Mouse (Mus musculus): ENCODE results near the gene Synpr.

DNA sequence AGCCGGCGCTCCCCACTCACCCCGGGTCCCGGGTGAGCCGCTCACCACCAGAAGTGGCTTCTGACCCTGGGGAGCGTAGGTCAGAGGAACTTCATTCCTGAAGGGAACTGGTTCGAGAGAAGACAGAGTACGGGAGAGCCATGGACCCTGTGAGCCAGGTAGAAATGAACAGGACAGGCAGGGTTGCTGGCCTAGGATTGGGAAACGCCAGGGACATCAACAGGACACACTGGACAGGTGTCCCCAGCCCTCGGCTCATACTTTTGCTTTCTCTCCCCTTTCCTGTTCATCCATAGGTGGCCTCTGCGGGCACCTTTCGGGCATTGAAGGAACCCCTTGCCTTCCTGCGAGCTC is 242 bp downstream of the Synpr start:
- no peak for TF ChIP-seq CTCF (IDR thresholded peaks at IDR 0.05; ENCODE audit: control insufficient read depth, insufficient read depth, low read length)
- TF ChIP-seq POLR2A (IDR thresholded peaks at IDR 0.05; ENCODE audit: borderline replicate concordance, control insufficient read depth, low read depth, low read length): no peak

Measured in bone marrow, adult 2 months (tissue).